In genomic region chr9:42463220-42463989, GRCm38 (mm10) we compare ENCODE assay signal across 7 mouse cellular contexts. TPM values are rescaled to one million over a fixed set of nuclear protein-coding genes. Genes with fewer than 3 reads are reported as not detected.
DNase-seq lines count a peak whose midpoint lies in the region; ATAC-seq lines count a peak whose summit lies in the region.

No protein-coding gene starts in this region.

- DNase-seq in CD4-positive helper T cell, adult 2 months (ENCODE audit: low read depth, low spot score) = peak; percentile 69
- peak; percentile 69 for DNase-seq in MEL-GATA-1-ER (ENCODE audit: extremely low read depth, low read depth)
- peak; percentile 88 for DNase-seq in kidney, adult 11 months
- DNase-seq in lung, postnatal 10 days = peak; percentile 86
- DNase-seq in thymus, postnatal 25 days = peak; percentile 71
- DNase-seq in right cerebral cortex, postnatal 14 days = no peak

- ATAC-seq in erythroid progenitor cell, adult 5-6 weeks (replicated peaks; ENCODE audit: low FRiP score, poor library complexity, severe bottlenecking) = peak; percentile 81

RNA-seq across cellular contexts. Expression of gene Tbcel, which starts 44.2 kb away (rescaled TPM):
- 23.8 and 31.9 TPM in 2 replicates for total RNA-seq in erythroid progenitor cell, adult 5-6 weeks (2015; ENCODE audit: low replicate concordance)
- 22.8 and 29.1 TPM in 2 replicates for total RNA-seq in erythroid progenitor cell, adult 5-6 weeks (2017; ENCODE audit: low replicate concordance)
